Mouse (Mus musculus) stomach, embryonic 16.5 days (tissue): ENCODE measurements around the gene Nyap1. TPM values are rescaled to one million over a fixed set of nuclear protein-coding genes. Genes with fewer than 3 reads are reported as not detected.
A peak's percentile ranks its signal among the peaks of the same experiment; 100 is the strongest.

Source experiments
- ATAC-seq: fragments of 200-750 bp; cut with Nextera tagmentation; 2 replicates; pipeline ENCODE4 v1.8.0; 2017; ENCODE audit warnings: moderate number of reproducible peaks, moderate TSS enrichment; ENCODE audit not compliant: insufficient read depth, low FRiP score
- H3K27ac ChIP-seq: fragments of 300-500 bp; sonication (generic); 2 replicates; pipeline ENCODE4 v1.5.1; 2014; ENCODE audit warnings: low read length
- H3K27me3 ChIP-seq: fragments of 300-500 bp; sonication (generic); 2 replicates; pipeline ENCODE4 v1.6.1; 2014; ENCODE audit warnings: low read length, control low read depth, mixed read lengths; ENCODE audit not compliant: control insufficient read depth, insufficient read depth
- H3K36me3 ChIP-seq: fragments of 300-500 bp; sonication (generic); 2 replicates; pipeline ENCODE4 v1.6.1; 2014; ENCODE audit warnings: low read length; ENCODE audit not compliant: control insufficient read depth, insufficient read depth
- H3K4me1 ChIP-seq: fragments of 300-500 bp; sonication (generic); 2 replicates; pipeline ENCODE4 v1.6.1; 2014; ENCODE audit warnings: low read length, control low read depth, mixed read lengths; ENCODE audit not compliant: control insufficient read depth, insufficient read depth
- H3K4me2 ChIP-seq: fragments of 300-500 bp; sonication (generic); 2 replicates; pipeline ENCODE4 v1.6.1; 2014; ENCODE audit warnings: low read depth, low read length, mixed read lengths
- H3K4me3 ChIP-seq: fragments of 300-500 bp; sonication (generic); replicated peaks from 2 replicates; pipeline ENCODE4 v1.5.1; 2014; ENCODE audit warnings: mild to moderate bottlenecking, low read length
- H3K9ac ChIP-seq: fragments of 300-500 bp; sonication (generic); 2 replicates; pipeline ENCODE4 v1.6.1; 2014; ENCODE audit warnings: low read length
- H3K9me3 ChIP-seq: fragments of 300-500 bp; sonication (generic); replicated peaks from 2 replicates; pipeline ENCODE4 v1.6.1; 2016; ENCODE audit warnings: low read length, control low read depth; ENCODE audit not compliant: control insufficient read depth
- WGBS: fragments of 180-500 bp; shearing (Covaris S2); extraction: QIAGEN DNeasy Blood & Tissue Kit; methylation state at CpG from one replicate; pipeline ENCODE4 v1.1.7; 2014; 5-methylcytosine and 5-hydroxymethylcytosine counted together
- polyA plus RNA-seq: library from polyadenylated mRNA; unstranded; fragments of >200 nt; fragmentation: Nextera tagmentation; extraction: Ambion mirVana; gene quantifications from 2 replicates; pipeline ENCODE4 v1.2.1, GENCODE M21; 2015

Gene Nyap1
- polyA plus RNA-seq, result 2.7 and 3.1 TPM in 2 replicates

- Histone ChIP-seq H3K27me3 (no peaks in the 10 kb centered on the region), H3K9me3 (no peaks in the 10 kb centered on the region), H3K4me2 (peak within 1 kb of the TSS; percentile 79), H3K27ac (peak within 1 kb of the TSS; percentile 86), H3K4me3 (peak within 1 kb of the TSS; percentile 69), H3K9ac (peak within 1 kb of the TSS; percentile 82), H3K36me3 (no peaks in the 10 kb centered on the region), H3K4me1 (peaks cover 9% of the 10 kb centered on the region; the same call in 1 of the 2 replicates)
- under 1% methylated on average over 66 of the region's 71 CpGs for WGBS
- peak; percentile 84 for ATAC-seq
Measured at GRCm38 (mm10) chr5:137741023-137741931, at the start of gene Nyap1. TSS of gene Nyap1 (minus strand) at chr5:137741607.

- no peak overlapping the region for H3K4me3 ChIP-seq
- H3K9ac ChIP-seq, result no peak overlapping the region
- H3K9me3 ChIP-seq, result no peaks in the 10 kb centered on the region
- H3K4me1 ChIP-seq, result peaks cover 12% of the 10 kb centered on the region
- no peak overlapping the region for H3K4me2 ChIP-seq
- no peaks in the 10 kb centered on the region for H3K36me3 ChIP-seq
- WGBS, result 93% methylated on average over 2 of the region's 2 CpGs
- no peak for ATAC-seq
- no peaks in the 10 kb centered on the region for H3K27me3 ChIP-seq
- no peak overlapping the region for H3K27ac ChIP-seq
Measured at GRCm38 (mm10) chr5:137788946-137789531, 47.6 kb upstream of the Nyap1 start.

- Histone ChIP-seq H3K9ac (0 out of 2 replicates have a peak overlapping the region, but pooled peaks have one; percentile 36), H3K27me3 (no peaks in the 10 kb centered on the region), H3K4me3 (peak overlapping the region; percentile 51), H3K4me1 (peaks cover 21% of the 10 kb centered on the region), H3K4me2 (peak overlapping the region; percentile 74), H3K27ac (no peak overlapping the region), H3K36me3 (0 out of 2 replicates have a peak, but pooled peaks cover under 1% of the 10 kb centered on the region), H3K9me3 (no peaks in the 10 kb centered on the region)
- WGBS, result 73% methylated on average over 24 of the region's 24 CpGs
- no peak for ATAC-seq
Measured at GRCm38 (mm10) chr5:137788171-137788570, 46.8 kb upstream of the Nyap1 start.

- Histone ChIP-seq H3K4me3 (peak within 1 kb of the TSS; percentile 79), H3K4me1 (peaks cover 23% of the 10 kb centered on the region), H3K9ac (peak within 1 kb of the TSS; percentile 92), H3K4me2 (peak within 1 kb of the TSS; percentile 90), H3K36me3 (peaks cover 9% of the 10 kb centered on the region; the same call in 1 of the 2 replicates), H3K27me3 (no peaks in the 10 kb centered on the region), H3K27ac (peak within 1 kb of the TSS; percentile 100), H3K9me3 (no peaks in the 10 kb centered on the region)
- ATAC-seq, result peak; percentile 61
- under 1% methylated on average over 48 of the region's 48 CpGs for WGBS
Measured at GRCm38 (mm10) chr5:137787151-137787928, 45.9 kb upstream of the Nyap1 start, which contains the start of the genes Mepce and Zcwpw1. TSS of gene Mepce (minus strand) at chr5:137787655. TSS of gene Zcwpw1 (plus strand) at chr5:137787798.

GRCm38 (mm10) chr5:137786109-137786942 lies 44.9 kb upstream of the Nyap1 start:
- ATAC-seq, result peak; percentile 93
- H3K36me3 ChIP-seq, result peaks cover 19% of the 10 kb centered on the region
- WGBS, result under 1% methylated on average over 79 of the region's 79 CpGs
- no peaks in the 10 kb centered on the region for H3K27me3 ChIP-seq
- H3K4me1 ChIP-seq, result peaks cover 23% of the 10 kb centered on the region
- H3K4me2 ChIP-seq, result peak overlapping the region; percentile 90
- peak overlapping the region; percentile 100 for H3K27ac ChIP-seq
- peak overlapping the region; percentile 92 for H3K9ac ChIP-seq
- H3K9me3 ChIP-seq, result no peaks in the 10 kb centered on the region
- peak overlapping the region; percentile 79 for H3K4me3 ChIP-seq

- 1% methylated on average over 62 of the region's 62 CpGs for WGBS
- Histone ChIP-seq H3K4me1 (peaks cover 23% of the 10 kb centered on the region), H3K9me3 (no peaks in the 10 kb centered on the region), H3K4me3 (peak overlapping the region; percentile 79), H3K4me2 (peak overlapping the region; percentile 90), H3K9ac (peak overlapping the region; percentile 92), H3K27me3 (no peaks in the 10 kb centered on the region), H3K27ac (peak overlapping the region; percentile 100), H3K36me3 (peaks cover 21% of the 10 kb centered on the region)
- ATAC-seq, result no peak; the same call in 1 of the 2 replicates
Measured at GRCm38 (mm10) chr5:137785164-137786031, 44.0 kb upstream of the Nyap1 start.

GRCm38 (mm10) chr5:137784546-137784945 lies 43.1 kb upstream of the Nyap1 start:
- Histone ChIP-seq H3K9me3 (no peaks in the 10 kb centered on the region), H3K4me1 (peaks cover 31% of the 10 kb centered on the region), H3K36me3 (peaks cover 24% of the 10 kb centered on the region), H3K27me3 (no peaks in the 10 kb centered on the region), H3K9ac (peak overlapping the region; percentile 92), H3K4me3 (peak overlapping the region; percentile 79), H3K4me2 (peak overlapping the region; percentile 90), H3K27ac (no peak overlapping the region)
- WGBS, result 63% methylated on average over 14 of the region's 14 CpGs
- ATAC-seq, result no peak
